Mouse (Mus musculus) natural killer cell, adult 2 months (primary cell): Measurements from ENCODE around the gene Prss41.

ENCODE experiments used
- DNase-seq, 2 experiments: peaks; one replicate each; pipeline ENCODE4 v3.0.0; 2022; ENCODE audit warnings: low spot score in 2 of 2

Gene Prss41

DNA sequence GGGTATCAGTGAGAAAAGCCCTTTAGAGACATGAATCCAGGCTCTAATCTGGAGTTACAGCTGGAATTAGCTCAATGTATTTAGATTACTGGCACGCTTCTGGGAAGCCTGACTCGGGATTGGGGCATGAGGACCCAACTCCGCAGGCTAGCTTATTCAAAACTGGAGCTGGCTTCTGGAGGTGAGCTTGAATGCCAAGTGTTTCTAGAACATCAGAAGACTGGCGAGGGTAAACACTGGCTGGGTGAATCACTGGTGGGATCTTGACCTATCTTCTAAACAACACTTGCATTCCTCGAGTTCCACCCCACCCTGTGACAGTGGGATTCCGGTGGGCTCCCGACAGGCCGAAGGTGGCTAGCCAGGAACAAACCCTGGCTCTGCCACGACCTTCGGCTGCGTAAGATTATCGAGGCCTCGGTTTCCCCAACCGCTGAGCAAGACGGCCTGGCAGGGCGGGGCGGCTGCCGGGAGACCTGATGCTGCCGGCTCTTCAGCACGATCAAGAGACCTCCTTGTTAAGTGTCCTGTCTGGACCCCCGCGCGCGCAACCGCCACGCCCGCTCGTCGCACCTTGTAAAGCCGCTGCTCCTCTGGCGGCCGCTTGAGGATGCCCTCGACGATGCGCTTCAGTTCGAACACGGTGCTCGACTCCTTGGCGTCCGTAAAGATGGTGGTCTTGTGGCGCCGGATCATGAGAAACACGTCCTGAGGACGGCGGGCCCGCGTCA is 15.5 kb downstream of the Prss41 start:
- peak; percentile 54 to 67 for DNase-seq

DNA sequence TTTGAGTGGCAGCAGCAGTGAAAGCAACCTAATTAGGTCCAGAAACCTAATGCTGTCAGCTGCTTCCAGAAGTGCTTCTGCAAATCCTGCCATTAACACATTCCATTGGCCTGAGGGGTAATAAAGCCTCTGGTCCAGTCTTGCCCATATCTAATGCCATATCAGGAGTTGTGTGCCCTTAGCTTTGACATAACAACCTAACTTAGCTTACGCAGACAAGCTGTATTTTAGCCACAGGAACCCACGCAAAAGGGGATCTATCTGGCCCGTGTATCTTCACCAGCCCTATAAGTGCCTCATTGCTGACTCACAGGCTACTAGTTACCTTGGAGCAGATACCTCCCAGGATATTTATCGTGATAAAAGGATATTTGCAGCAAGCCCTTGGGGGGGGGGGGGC is 18.4 kb downstream of the Prss41 start:
- no peak for DNase-seq

DNA sequence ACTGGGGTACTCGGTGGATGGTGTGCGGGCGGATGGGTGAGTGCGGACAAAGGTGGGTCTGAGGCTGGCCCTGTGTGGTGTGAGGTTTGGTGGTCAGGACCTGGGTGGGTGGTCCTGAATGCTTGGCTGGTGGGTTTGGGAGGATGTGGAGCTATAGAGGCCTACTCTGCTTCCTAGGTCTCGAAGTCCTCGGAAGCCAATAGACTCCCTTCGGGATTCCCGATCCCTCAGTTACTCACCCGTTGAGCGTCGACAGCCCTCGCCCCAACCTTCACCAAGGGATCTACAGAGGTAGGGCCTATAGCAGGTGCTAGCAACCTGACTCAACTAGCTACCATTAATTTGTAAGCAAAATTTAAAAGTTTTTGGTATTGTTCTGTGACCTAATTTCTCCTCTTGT is 20.4 kb downstream of the Prss41 start:
- no peak for DNase-seq

DNA sequence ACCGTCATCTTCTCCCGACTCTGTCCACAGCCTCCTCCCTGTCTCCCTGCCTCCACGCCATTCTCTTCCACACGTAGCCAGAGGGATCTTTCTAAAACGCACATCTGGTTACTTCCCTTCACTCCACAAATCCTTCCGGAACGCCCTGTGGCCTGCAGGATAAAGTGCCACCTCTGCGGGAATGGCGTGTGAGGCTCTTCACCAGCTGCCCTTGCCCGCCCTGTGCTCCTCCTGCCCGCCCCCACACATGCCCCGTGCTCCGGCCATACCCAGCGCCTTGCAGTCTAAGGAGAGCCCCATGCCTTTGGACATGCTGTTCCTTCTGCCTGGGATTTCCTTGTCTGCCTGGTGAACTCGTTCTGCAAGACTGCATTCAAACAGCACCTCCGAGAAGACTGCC is 21.0 kb downstream of the Prss41 start:
- no peak for DNase-seq

DNA sequence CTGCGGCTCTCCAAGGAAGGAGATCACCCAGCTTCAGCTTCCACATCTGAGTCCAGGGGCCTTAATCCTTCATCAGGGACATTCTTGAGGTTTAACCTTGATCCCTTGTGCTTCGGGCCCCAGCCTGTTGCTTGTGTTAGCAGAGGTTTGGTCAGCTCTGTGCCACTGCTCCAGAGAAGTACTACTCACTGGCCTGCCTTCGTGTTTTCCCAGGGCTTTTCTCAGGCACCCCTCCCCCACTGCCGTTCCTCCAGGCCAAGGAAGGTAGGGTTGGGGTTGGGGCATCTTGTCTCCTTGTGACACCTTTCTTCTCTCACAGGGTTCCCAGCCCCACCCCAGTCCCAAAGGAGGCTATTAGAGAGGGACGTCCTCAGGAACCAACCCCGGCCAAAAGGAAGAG is 21.9 kb downstream of the Prss41 start:
- DNase-seq: no peak

DNA sequence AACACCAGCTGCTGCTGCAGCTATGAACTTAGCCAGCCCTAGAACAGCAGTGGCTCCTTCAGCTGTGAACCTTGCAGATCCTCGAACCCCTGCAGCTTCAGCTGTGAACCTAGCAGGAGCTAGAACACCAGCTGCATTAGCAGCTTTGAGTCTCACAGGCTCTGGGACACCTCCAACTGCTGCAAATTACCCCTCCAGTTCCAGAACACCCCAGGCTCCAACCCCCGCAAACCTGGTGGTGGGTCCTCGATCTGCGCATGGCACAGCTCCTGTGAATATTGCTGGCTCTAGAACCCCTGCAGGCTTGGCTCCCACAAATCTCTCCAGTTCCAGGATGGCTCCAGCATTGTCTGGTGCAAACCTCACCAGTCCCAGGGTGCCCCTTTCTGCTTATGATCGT is 23.2 kb downstream of the Prss41 start:
- DNase-seq: no peak

DNA sequence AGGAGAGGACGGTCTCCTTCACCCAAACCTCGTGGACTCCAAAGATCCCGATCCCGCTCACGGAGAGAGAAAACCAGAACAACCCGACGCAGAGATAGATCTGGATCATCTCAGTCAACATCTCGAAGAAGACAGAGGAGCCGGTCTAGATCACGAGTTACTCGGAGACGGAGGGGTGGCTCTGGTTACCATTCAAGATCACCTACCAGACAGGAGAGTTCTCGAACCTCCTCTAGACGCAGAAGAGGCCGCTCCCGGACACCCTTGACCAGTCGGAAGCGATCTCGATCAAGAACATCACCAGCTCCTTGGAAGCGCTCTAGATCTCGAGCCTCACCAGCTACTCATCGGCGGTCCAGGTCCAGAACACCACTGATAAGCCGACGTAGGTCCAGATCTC is 24.7 kb downstream of the Prss41 start:
- DNase-seq: no peak

DNA sequence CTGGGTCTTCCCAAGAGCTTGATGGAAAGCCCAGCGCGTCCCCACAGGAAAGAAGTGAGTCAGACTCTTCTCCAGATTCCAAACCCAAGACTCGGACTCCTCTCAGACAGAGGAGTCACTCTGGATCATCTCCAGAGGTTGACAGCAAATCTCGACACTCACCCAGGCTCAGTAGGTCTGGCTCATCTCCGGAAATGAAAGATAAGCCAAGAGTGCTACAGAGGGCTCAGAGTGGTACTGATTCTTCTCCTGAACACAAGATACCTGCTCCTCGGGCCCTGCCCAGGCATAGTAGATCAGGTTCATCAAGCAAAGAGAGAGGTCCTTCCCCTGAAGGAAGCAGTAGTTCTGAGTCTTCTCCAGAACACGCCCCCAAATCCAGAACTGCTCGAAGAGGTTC is 25.4 kb downstream of the Prss41 start:
- DNase-seq: no peak

DNA sequence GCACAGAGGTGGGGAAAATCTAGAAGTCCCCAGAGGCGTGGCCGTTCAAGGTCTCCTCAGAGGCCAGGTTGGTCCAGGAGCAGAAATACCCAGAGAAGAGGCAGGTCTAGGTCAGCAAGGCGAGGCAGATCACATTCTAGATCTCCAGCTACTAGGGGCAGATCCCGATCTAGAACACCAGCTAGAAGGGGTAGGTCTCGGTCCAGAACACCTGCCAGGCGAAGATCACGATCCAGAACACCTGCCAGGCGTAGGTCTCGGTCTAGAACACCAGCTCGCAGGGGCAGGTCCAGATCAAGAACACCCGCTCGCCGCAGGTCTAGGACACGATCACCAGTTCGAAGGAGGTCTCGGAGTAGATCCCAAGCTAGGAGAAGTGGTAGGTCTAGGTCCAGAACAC is 28.3 kb downstream of the Prss41 start:
- DNase-seq: no peak

DNA sequence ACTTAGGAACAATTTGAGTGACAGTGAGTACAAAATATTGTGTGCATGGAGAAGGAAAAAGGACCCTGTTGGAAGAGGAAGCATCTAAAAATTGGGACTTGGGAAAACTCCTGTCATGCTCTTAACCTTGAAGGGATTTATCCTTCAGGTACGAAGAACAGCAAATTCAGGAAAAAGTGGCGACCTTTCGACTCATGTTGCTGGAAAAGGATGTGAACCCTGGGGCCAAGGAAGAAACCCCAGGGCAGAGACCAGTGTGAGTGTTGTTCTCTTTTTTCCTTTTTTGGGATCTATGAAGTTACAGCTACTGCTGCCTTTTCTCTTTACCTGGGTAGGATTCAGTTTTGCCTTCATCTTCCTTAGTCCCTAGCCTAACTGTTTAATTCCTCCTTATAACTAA is 36.1 kb downstream of the Prss41 start:
- DNase-seq: no peak

DNA sequence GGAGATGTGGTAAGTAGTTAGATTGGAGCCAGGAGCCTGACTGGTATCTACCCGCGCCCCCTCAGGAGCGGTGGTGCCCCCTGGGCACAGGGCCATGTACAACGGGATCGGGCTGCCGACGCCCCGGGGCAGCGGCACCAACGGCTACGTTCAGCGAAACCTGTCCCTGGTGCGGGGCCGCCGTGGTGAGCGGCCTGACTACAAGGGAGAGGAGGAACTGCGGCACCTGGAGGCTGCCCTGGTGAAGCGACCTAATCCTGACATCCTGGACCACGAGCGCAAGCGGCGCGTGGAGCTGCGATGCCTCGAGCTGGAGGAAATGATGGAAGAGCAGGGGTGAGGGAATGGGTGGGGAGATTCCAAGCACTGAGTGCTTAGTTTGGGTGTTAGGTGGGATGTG is 37.1 kb downstream of the Prss41 start:
- DNase-seq: no peak

DNA sequence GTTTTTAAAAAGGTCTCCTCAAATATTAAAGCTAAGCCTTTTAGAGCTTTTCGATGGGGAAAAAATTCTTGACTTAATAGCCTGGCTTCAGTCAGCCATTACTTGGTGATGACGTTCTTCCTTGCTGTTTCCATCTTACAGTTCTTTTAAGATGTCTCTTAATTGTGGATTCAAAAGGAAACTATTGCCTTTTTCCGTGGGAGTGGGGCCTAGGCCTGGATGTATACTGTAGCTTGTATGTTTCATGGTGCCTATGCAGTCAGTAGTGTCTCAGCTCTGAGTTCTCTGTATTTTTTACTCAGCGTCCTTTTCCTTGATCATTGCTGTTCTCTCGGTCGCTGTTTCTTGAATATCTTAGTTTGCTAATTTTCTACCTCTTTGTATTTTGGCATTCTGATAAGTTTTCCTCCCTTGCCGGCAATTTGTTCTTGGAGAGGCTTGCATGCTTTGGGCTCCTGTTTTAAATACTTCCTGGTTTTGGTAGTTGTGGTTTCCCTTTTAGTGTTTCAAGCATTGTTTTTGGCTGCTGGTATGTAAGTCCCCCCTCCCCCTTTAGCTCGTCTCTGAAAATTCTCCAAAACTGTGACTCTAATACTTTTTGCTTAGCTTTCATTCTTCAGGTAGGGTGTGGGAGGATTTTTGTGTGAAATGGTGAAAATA is 39.4 kb downstream of the Prss41 start:
- no peak for DNase-seq

DNA sequence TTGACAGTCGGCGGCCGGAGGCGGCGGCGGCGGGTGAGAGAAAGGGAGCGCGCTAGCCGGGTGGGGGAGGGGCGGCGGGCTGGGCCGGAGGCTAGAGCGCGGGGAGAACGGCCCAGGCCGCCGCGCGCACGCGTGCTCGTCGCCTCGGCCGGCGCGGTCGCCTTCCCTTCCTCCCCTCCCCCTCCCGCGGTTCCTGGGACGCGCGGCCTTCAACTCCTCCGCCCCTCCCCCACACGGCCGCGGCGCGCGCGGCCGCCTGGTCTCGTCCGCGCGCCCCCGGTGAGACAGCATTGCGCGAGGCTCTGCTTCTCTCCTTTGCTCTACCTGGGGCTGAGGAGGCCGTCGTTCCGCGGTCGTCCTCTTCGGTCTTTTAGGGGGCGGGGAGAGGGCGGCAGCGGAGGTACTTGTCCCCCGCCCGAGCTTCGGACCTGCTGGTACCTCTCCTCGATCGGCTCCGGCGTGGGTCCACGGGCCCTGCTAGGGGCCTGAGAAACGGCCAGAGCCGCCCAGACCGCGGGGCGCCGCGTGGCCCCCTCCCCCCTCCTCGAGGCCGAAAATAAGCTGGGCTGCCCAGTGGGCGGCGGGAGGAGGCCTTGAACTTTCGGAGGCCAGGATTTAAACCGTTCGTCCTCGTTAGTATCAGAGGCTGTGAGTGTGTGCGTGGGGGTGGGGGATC is 40.5 kb downstream of the Prss41 start:
- no peak for DNase-seq

DNA sequence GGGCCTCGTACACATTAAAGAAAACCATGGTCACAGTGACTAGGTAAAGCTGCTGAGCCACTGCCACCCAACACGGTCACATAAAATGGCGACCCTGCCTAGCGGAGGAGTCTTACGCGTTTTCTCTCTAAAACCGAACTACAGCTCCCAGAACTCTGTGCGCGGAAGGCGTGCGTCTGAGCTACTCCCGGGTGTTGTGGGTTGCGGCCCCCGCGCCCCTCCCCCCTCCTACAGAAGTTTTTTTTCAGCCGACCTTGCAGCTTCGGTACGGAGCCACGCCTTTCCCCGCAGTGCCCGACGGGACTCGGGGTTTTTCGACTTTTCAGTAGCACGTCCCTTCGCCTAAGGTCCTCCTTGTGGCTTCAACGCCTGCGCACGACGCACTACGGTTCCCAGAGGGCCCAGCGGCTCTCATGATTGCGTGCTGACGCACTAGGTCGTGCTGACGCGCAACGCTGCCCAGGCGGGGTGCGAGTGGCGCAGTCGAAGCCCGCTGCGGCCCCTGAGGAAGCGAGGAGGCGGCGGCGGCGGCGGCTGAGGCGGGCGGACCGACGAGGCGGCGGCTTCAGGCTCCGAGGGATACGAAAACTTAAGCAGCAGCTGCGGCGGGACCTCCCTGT is 41.1 kb downstream of the Prss41 start:
- peak; percentile 97 to 98 for DNase-seq

DNA sequence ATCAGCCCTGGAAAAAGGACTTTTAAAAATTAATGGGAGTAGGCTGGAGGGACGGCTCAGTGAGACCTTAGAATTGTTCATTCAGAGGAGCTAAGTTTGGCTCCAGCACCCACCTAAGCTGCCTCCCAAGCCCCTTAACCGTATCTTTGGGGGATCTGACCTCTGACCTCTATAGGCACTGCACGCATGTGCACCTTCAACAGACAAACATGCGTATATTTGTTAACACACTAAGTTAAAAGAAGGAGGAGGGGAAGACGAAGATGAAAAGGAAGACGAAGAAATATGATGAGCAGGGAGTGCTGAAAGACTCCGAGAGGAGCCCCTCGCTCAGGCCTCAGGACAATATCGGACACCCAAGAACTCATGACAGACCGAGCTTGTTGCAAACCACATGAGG is 42.3 kb downstream of the Prss41 start:
- no peak for DNase-seq

DNA sequence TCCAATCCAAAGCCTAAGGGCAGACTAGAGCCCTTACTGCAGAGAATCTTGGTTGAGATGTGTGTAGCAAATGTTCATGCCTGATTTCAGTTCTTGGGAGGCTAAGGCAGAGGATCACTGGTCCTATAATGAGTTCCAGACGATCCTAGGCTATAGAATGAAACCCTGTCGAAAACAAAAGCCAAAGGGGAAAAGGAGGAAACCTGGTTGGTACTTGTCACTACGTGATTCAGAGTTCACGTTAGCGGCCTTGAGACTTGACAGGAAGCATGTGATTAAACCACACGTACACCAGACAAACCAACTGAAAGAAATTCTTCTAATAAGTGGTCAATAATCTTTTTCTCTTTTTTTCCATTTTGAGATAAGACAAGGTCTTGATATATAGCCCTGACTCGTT is 46.7 kb downstream of the Prss41 start:
- peak in 1 of 2 experiments; percentile 48 for DNase-seq

DNA sequence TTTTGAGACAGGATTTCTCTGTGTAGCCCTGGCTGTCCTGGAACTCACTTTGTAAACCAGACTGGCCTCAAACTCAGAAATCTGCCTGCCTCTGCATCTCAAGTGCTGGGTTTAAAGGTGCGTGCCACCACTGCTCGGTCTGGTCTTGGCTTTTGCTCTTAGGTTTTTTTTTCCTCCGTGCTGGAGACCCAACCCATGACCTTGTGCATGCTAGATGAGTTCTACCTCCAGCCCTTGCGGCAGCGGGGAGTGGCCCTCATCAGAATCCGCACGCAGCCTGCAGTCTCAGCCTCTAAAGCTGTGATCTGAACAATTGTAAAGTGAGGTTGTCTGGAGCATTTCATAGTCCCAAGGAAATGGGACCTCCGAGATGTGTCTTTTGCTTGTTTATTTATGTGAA is 48.6 kb downstream of the Prss41 start:
- no peak for DNase-seq

DNA sequence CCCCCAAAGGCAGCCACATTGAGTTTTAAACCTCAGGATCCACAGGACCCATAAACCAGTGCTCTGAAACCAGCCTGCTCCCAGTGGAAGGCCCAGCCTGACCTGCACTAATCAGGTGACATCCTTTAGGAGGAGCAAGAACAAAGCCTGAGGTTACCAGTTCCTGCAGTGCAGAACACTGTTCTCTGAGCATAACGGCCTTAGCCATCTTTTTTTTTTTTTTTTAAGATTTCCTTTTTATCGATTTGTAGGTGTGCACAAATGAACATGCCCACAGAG is 53.0 kb downstream of the Prss41 start:
- no peak for DNase-seq

DNA sequence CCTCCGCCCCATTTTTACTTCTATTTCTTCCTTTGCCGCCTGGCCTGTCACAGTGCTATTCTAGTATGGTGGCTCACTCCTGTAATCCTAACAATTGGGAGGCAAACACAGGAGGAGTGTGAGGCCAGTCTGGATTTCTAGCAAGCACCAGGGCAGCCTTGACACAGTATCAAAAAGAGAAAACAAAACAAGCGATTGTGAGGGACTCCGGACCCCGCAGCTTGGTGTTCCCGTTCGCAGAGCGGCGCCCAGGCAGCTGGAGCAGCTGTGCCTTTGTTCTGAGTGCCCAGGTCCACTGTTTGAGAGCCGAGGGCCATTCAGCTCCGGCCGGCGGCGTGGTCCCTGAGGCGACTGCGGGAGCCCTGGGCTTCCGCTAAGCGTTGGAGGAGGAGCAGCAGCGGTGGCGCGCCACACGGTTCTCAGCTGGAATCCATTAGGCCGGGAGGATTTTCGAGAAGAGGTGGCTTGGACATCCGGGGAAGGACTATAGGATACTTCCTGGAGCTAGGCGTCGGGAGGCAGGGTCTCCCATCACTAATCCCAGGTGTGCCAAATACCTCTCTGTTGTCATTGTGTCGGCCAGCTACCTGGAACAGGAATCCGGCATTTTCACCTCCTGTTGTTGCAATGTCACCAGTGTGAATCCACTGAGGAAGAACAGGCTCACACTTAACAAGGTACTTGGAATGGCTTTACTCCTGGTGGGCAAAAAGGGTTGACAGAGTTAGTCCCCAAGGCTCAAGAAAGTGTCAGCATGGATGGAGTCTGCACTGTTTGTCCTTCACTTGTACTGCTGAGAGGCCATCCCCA is 53.5 kb downstream of the Prss41 start, which contains the start of gene Srrm2:
Srrm2 (plus strand) TSS at position 264 of the 810 bp plus-strand sequence.
- peak in 1 of 2 experiments; percentile 33 for DNase-seq

DNA sequence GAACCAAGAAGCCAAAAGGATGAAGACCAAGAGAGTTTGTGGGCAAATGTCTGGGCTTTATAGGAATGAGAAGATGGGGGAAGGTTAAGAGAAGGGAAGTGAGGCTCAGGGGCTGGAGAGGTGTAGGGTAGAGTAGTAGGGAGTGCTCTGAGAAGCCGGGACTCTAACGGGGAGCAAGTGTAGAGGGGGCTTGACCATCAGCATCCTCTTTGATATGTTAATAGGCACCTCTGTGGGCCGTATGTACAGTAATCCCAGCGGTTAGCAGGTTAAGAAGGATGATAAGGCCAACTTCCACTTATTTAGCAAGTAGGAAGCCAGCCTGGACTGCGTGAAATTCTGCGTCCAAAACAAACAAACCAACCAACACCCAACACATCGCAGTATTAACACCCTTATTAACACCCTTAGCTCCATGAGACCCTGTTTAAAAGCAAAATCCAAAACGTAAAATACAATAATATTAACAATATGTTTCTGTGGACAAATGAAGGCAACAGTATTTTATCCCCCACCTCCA is 54.2 kb downstream of the Prss41 start:
- DNase-seq: no peak

DNA sequence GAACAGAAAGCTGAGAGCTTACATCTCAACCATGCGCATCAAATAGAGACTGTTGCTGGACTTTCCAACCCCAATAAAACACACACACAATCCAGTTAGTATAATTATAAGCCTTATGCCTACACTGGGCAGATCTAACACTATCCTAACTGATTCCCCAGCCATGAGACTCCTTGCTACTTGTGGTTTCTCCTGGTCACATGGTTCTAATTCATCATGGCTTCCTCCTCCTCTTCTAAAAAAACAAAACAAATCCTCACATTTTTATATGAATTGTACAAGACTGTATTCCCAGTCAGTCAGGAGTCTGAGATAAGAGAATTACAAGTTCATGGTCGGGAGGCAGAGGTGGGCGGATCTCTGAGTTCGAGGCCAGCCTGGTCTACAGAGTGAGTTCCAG is 55.0 kb downstream of the Prss41 start:
- DNase-seq: no peak
